Mouse (Mus musculus) spleen, adult 12 weeks (tissue): ENCODE data around the gene Pepd.
A peak's percentile ranks its signal among the peaks of the same experiment; 100 is the strongest.

ENCODE experiments used
- DNase-seq: peaks from one replicate; pipeline ENCODE4 v3.0.0; 2022; ENCODE audit warnings: low spot score

Gene Pepd

GRCm38 (mm10) chr7:34983702-34984475 is 71.7 kb downstream of the Pepd start:
- no peak for DNase-seq

- DNase-seq, result no peak
Observed at GRCm38 (mm10) chr7:34984526-34985133, 72.5 kb downstream of the Pepd start.

- no peak for DNase-seq
Observed at GRCm38 (mm10) chr7:34985216-34985615, 73.0 kb downstream of the Pepd start.

GRCm38 (mm10) chr7:34985646-34986045 is 73.5 kb downstream of the Pepd start:
- DNase-seq, result peak; percentile 46

- DNase-seq, result no peak
Observed at GRCm38 (mm10) chr7:34986575-34987150, 74.5 kb downstream of the Pepd start.

GRCm38 (mm10) chr7:34987258-34987657 is 75.1 kb downstream of the Pepd start:
- no peak for DNase-seq

- no peak for DNase-seq
Observed at GRCm38 (mm10) chr7:34988488-34988887, 76.3 kb downstream of the Pepd start.

- DNase-seq, result no peak
Observed at GRCm38 (mm10) chr7:34991731-34992246, 79.6 kb downstream of the Pepd start.

GRCm38 (mm10) chr7:34992766-34993165 is 80.6 kb downstream of the Pepd start:
- no peak for DNase-seq

GRCm38 (mm10) chr7:34995872-34996662 is 83.9 kb downstream of the Pepd start:
- no peak for DNase-seq

- peak; percentile 18 for DNase-seq
Observed at GRCm38 (mm10) chr7:35000839-35001238, 88.7 kb downstream of the Pepd start.

- DNase-seq, result no peak
Observed at GRCm38 (mm10) chr7:35003171-35003737, 91.1 kb downstream of the Pepd start.

- no peak for DNase-seq
Observed at GRCm38 (mm10) chr7:35006661-35007060, 94.5 kb downstream of the Pepd start.

GRCm38 (mm10) chr7:35013228-35013627 is 101.0 kb downstream of the Pepd start:
- no peak for DNase-seq

GRCm38 (mm10) chr7:35015252-35015651 is 103.1 kb downstream of the Pepd start:
- no peak for DNase-seq

- no peak for DNase-seq
Observed at GRCm38 (mm10) chr7:35021365-35021764, 109.2 kb downstream of the Pepd start.

GRCm38 (mm10) chr7:35023251-35023650 is 111.1 kb downstream of the Pepd start:
- no peak for DNase-seq

GRCm38 (mm10) chr7:35024426-35024825 is 112.2 kb downstream of the Pepd start:
- no peak for DNase-seq

- DNase-seq, result peak; percentile 57
Observed at GRCm38 (mm10) chr7:35025409-35026275, 113.5 kb downstream of the Pepd start.

- DNase-seq, result no peak
Observed at GRCm38 (mm10) chr7:35026276-35026630, 114.1 kb downstream of the Pepd start.

GRCm38 (mm10) chr7:35026838-35027291 is 114.7 kb downstream of the Pepd start:
- no peak for DNase-seq
